Mouse (Mus musculus) heart, postnatal 36 days (tissue): ENCODE data around the gene Zfp655. TPM values are rescaled to one million over a fixed set of nuclear protein-coding genes. Genes with fewer than 3 reads are reported as not detected.

Experiments
- total RNA-seq, 2 experiments: library from RNA; stranded (reverse); gene quantifications; 2 replicates each; pipeline ENCODE4 v1.2.3; 2021

Zfp655 gene
- total RNA-seq, 2 experiments from 2014 or later = 27.7 to 31.3 TPM

Other genes starting within 250 kb of the Zfp655 start
- not detected for gene Gm4871, start 199.0 kb upstream of the Zfp655 start, total RNA-seq
- not detected for gene 1700018F24Rik, start 188.7 kb upstream of the Zfp655 start, total RNA-seq
- gene Arpc1a, start 147.9 kb upstream of the Zfp655 start, total RNA-seq = 10 to 100 TPM; 63.4 to 64.3 TPM
- gene Kpna7, start 147.7 kb upstream of the Zfp655 start, total RNA-seq = not detected
- 10 to 100 TPM; 71.7 to 84.7 TPM for gene Arpc1b, start 117.5 kb upstream of the Zfp655 start, total RNA-seq
- 10 to 100 TPM; 39.3 to 45.7 TPM for gene Pdap1, start 91.5 kb upstream of the Zfp655 start, total RNA-seq
- gene Bud31, start 91.4 kb upstream of the Zfp655 start, total RNA-seq = 10 to 100 TPM; 59.5 to 61.1 TPM
- 10 to 100 TPM; 28.5 to 42.2 TPM for gene Ptcd1, start 64.6 kb upstream of the Zfp655 start, total RNA-seq
- 10 to 100 TPM; 11.4 to 11.7 TPM for gene Cpsf4, start 64.5 kb upstream of the Zfp655 start, total RNA-seq
- gene Atp5j2, start 39.7 kb upstream of the Zfp655 start, total RNA-seq = 1,000 to 10,000 TPM; 1,102 to 1,127 TPM
- 1 to 10 TPM; 6.5 to 8.5 TPM for gene Zkscan14, start 29.8 kb upstream of the Zfp655 start, total RNA-seq
- 10 to 100 TPM in 1 of 2 experiments, 1 to 10 TPM in 1; 9.5 to 10.1 TPM for gene Zkscan5, start 27.2 kb upstream of the Zfp655 start, total RNA-seq
- gene Zscan25, start 48.8 kb downstream of the Zfp655 start, total RNA-seq = 10 to 100 TPM in 1 of 2 experiments, 1 to 10 TPM in 1; 10.0 to 11.1 TPM
- gene Cyp3a57, start 113.6 kb downstream of the Zfp655 start, total RNA-seq = not detected
- not detected for gene Cyp3a16, start 238.0 kb downstream of the Zfp655 start, total RNA-seq